Mouse (Mus musculus): ENCODE results near the gene Exosc6.

DNA sequence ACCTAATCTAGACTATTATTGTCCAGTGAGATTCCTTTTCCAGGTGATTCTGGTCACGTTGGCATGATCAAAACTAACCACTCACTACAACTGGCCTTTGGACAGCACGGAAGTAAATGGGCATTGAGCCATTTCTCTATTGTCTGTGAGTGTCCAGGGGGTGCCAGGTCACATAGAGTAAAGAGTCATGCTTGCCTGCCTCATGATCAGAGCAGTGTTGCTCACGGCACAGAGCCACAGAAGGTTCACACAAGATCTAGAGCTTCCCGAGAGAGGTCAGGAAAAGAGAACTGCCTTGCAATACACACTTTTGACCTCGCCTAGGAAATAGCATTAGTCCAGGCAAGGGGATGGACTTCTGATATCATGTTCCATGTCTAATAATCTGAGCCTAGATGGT, 23.3 kb downstream of the Exosc6 start:
- TF ChIP-seq CTCF (IDR thresholded peaks at IDR 0.05; ENCODE audit: borderline replicate concordance, insufficient read depth, low read length) (no peak), POLR2A (IDR thresholded peaks at IDR 0.05; ENCODE audit: low read depth, low read length) (no peak)
